Comparison of ENCODE assay signal across 17 mouse cellular contexts in the genomic region with DNA sequence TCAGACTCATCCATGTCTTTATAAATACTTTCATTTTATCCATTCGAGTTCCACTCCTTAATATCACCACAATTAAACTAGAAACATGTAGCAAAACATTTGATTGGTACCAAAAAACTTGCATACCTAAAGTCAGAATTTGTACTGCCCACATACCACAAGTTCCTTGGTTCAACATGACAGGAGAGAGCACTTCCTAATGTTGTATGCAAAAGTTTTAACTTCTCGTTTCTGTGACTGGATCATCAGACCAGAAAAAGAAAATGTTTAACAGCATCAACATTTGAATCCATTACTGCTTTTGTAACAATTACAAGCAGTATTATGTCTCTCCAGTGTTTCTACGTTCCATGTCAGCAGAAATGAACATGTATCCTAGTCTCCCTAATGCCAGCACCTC.
"Had no signal": no experiment of that assay in that cellular context is flagged by ENCODE, and none has a peak within 500 bp of the region (broad histone marks: within the 10 kb centered on the region; RNA-seq: fewer than 3 reads in every experiment).

No protein-coding gene starts in this region.

- H3K36me3 ChIP-seq: neural tube, embryonic 12.5 days; neural tube, embryonic 13.5 days; neural tube, embryonic 15.5 days; stomach, embryonic 15.5 days had no signal

- H3K27me3 ChIP-seq: neural tube, embryonic 12.5 days; neural tube, embryonic 13.5 days; neural tube, embryonic 15.5 days; stomach, embryonic 15.5 days had no signal

- H3K9me3 ChIP-seq: neural tube, embryonic 12.5 days; neural tube, embryonic 13.5 days; neural tube, embryonic 15.5 days; stomach, embryonic 15.5 days had no signal

- H3K4me2 ChIP-seq: neural tube, embryonic 12.5 days; neural tube, embryonic 13.5 days; neural tube, embryonic 15.5 days; stomach, embryonic 15.5 days had no signal

- H3K4me3 ChIP-seq: neural tube, embryonic 12.5 days; neural tube, embryonic 13.5 days; neural tube, embryonic 15.5 days; stomach, embryonic 15.5 days had no signal

- H3K27ac ChIP-seq: neural tube, embryonic 12.5 days; neural tube, embryonic 13.5 days; neural tube, embryonic 15.5 days; stomach, embryonic 15.5 days; stomach, postnatal 0 days had no signal

- H3K4me1 ChIP-seq: neural tube, embryonic 12.5 days; neural tube, embryonic 13.5 days; neural tube, embryonic 15.5 days; stomach, embryonic 15.5 days had no signal

- DNase-seq: retina, postnatal 1 day; right cerebral cortex, adult 18-20 months; right cerebral cortex, postnatal 14 days; right cerebral cortex, postnatal 25 days; right cerebral cortex, postnatal 4 days; spleen, adult 18-20 months; thymus, adult 18-20 months; thymus, adult 2 months; thymus, postnatal 14 days; thymus, postnatal 25 days; thymus, postnatal 36 days; thymus, postnatal 4 days had no signal

- H3K9ac ChIP-seq: neural tube, embryonic 12.5 days; neural tube, embryonic 13.5 days; neural tube, embryonic 15.5 days; stomach, embryonic 15.5 days had no signal
